Mouse (Mus musculus) thymus, adult 18-20 months (tissue): ENCODE results near the gene Sptssb.

Source experiments
- DNase-seq, 2 experiments: peaks; one replicate each; pipeline ENCODE4 v3.0.0; 2022; ENCODE audit warnings: mixed read lengths in 2 of 2

Sptssb gene

GRCm38 (mm10) chr3:69829532-69829931 lies 30.2 kb downstream of the Sptssb start:
- no peak for DNase-seq

DNA sequence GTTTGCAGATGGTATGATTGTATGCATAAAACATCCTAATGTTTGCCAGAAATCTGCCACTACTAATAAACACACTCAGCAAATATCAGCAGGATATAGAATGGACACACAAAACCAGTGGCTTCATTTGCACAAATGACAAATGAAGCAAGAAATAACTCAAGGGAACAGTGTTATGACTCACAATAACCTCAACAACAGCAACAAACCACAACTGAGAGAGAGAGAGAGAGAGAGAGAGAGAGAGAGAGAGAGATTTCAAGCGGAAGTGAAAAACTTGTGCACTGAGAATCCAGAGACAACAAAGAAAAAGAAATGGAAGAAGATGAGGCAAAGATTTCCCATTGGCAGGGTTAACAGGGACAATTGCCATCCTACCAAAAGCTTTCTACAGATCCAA lies 35.2 kb downstream of the Sptssb start:
- DNase-seq = no peak

DNA sequence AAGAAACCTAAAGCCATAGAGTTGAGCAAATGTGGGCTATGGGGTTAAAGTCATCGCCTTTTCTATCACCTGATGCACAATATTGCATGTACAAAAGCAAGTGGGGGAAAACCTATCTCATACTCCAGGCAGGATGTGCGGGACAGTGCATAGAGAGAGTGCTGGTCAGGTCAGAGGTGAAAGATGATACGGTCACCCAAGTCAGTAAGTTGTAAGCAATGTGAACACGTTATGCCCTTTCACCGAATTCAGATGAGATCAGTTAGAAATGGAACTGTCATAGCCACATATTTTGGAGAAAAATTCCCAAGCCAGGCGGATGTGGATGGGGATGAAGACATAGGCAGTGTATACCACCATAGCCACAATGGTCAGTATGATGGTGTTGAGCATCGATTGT lies 39.1 kb downstream of the Sptssb start:
- no peak for DNase-seq

DNA sequence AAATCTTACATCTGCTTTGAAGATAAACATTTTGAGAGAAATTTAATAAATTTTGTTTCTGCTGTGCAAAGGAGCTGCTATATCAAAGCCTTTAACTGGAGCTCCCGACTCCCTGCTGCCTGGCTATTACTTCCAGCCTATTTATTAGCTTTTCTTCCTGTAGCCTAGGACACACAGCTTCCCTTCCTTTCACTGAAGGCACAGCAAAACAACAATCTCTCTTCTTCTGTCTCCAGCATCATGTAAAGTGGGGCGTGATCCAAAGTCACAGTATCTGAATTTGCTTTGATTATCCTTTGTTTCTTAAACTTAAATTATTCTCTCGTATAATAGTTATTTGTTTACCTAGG lies 39.9 kb downstream of the Sptssb start:
- no peak for DNase-seq

DNA sequence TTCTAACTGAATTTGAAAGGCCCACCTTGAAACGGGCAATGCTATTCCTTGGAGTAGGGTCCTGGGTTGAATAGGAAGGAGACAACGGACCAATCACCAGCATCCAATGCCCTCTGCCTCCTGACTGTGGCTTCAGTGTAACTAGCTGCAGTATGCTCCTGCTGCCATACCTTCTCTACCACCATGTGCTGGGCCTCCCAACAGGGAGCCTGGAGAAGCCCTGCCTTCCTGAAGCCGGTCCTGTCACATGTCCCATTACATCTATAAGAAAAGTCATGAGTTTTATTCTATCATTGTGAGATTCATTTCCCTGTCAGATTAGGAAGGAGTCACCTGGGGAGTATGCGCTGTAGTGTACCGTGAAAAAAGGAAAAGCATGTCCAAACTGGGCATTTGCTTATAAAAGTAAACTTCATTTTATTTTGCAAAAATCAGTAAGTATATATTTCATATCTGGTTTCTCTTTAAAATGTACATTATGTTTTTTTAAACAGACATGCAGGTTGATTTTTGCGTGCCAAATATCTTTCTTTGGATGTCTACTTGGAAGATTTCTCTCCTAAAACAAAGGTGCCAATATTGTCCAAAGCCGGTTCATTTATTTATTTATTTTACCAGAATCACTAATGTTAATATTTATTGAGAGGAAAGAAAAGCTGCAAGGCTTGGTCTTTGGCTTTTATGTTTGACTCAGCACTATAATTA lies 40.4 kb downstream of the Sptssb start:
- DNase-seq = no peak

DNA sequence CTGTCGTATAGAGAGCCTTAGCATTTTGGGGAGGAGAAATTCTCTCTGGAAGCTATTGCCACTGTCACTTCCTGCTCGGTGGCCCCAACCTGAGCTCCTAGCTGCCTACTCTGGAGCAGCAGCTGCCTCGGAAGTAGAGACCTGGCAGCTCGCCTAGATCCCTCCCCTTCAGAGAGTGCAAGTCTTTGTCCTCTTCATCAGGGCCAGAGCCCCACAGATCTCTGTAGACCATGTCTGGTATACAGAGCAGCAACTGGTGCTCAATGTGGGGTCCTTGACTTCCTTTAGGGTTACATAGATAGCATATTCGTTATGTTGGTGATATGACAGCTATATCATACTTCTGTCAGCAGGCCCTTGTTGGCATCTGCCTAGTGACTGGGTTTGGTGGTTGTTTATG lies 41.3 kb downstream of the Sptssb start:
- no peak for DNase-seq

- DNase-seq = no peak
These were observed 43.2 kb downstream of the Sptssb start for GRCm38 (mm10) chr3:69816547-69816946.

GRCm38 (mm10) chr3:69813005-69813695 lies 46.6 kb downstream of the Sptssb start:
- no peak for DNase-seq

DNA sequence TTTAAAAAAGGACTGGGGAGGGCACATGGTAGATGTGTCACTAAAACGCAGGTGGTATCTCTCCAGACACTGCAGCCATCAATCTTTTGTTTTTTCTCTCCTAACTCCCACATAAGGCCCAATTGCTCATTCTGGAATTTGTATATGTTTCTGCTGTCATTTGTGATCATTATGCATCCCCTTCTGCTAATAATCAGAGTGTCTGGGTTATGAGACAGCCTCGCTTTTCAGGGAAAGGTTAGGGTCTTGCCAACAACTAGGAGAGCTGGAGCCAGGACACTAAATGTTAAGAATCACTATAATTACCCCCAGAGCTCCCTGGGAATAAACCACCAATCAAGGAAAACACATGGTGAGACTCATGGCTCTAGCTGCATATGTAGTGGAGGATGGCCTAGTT lies 47.3 kb downstream of the Sptssb start:
- DNase-seq = no peak

- DNase-seq = no peak
These were observed 51.3 kb downstream of the Sptssb start for GRCm38 (mm10) chr3:69808479-69808878.

- no peak for DNase-seq
These were observed 56.6 kb downstream of the Sptssb start for GRCm38 (mm10) chr3:69803137-69803536.

DNA sequence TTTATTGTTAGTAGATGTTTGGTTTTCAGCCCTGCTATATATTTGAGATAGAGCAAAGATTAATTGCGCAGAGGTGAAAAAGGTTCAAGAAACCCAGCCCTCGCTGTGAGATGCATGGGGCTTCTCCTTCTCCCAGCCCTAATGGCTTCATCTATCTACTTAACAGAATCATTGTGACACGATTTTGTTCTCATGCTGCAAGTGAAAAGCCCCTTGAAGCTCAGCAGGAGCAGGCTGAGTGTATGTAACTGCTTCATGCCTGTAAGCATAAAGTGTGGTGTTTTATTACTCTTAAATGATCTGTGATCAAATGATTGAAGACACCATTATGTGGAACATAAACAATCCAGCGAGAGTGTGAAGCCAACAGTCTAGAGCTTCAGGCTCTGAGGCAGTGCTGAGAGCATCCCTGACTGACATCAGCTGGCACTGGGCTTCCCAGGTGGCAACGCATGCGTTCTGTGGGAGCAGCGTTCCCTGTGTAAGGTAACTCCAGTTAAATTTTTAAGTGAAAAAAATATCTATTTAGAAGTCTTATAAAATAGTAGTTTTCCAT lies 58.8 kb downstream of the Sptssb start:
- DNase-seq = no peak

DNA sequence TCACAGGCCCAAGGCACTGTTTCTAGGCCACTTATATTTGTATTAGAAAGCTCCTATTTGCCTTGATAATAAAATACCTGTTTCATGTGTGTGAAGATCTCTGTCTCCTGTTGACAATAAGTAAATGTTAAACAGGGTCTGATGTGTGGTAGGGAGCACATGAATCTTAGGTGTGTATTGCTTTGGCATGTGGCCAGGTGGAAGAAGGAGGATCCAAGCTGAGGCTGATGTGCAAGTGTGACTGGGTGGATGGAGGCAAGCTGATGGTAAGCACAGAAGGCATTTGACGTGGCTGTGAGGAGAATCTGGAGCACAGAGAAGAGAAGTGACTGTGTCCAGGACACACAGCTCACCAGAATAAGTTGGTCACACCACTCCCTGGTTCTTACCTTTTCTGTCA lies 60.6 kb downstream of the Sptssb start:
- DNase-seq = no peak

DNA sequence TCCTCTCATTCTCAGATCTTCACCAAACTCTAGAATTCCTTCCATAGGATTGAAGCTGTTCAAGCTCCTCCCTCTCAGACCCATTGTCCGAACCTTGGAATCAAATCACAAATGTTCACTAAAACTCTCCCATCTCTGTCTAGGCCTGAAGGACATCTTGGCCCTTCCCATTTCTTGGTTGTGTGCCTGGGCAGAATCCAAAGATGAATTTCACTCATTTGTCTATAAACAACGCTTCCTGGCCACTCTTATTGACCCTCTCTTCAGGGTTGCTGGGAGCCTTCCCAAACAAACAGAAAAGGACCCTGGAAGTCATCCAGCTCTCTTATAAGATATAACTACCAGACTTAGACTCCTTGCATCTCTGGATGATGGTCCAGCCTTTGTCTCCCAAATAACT lies 61.8 kb downstream of the Sptssb start:
- DNase-seq = no peak

- no peak for DNase-seq
These were observed 62.2 kb downstream of the Sptssb start for GRCm38 (mm10) chr3:69797533-69797932.

DNA sequence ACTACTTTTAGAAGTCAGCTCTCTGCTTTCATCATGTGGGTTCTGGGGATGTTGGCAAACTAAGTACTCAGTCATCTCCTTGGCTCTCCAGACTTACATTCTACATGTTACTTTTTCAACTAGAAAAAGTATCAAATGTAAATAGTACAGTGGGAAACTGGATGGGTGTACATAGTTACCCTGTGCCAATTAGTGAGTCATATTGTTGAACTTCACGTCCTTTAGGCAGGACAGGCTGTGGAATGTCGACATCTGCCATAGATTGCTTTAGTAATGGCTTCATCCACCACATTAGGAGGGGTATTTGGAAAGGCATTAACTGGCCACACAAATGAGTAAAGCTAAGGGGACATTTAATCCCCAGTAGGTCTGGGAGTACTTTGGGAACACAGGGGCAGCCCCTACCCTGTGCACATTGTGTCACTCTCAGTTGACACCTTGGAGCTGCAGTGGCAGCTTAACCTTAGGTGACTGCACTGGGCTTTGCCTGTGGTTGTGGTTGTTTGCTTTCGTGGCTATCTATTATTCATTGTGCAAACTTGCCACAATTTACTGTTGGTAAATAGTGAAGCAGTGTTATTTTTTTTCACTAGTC lies 66.8 kb downstream of the Sptssb start:
- no peak for DNase-seq

GRCm38 (mm10) chr3:69779246-69779796 lies 80.4 kb downstream of the Sptssb start:
- DNase-seq = no peak

- no peak for DNase-seq
These were observed 86.4 kb downstream of the Sptssb start for GRCm38 (mm10) chr3:69773356-69773755.
